Mouse (Mus musculus) stomach, embryonic 16.5 days (tissue): ENCODE results near the gene 2310009B15Rik. TPM values are rescaled to one million over a fixed set of nuclear protein-coding genes. Genes with fewer than 3 reads are reported as not detected.
"Not testable (repeated sequence)": the region's sequence is repeated elsewhere in the genome, so short reads cannot be mapped to it uniquely, and the experiment has no call there.

Source experiments
- ATAC-seq: fragments of 200-750 bp; cut with Nextera tagmentation; 2 replicates; pipeline ENCODE4 v1.8.0; 2017; ENCODE audit warnings: moderate number of reproducible peaks, moderate TSS enrichment; ENCODE audit not compliant: insufficient read depth, low FRiP score
- H3K27ac ChIP-seq: fragments of 300-500 bp; sonication (generic); 2 replicates; pipeline ENCODE4 v1.5.1; 2014; ENCODE audit warnings: low read length
- H3K27me3 ChIP-seq: fragments of 300-500 bp; sonication (generic); 2 replicates; pipeline ENCODE4 v1.6.1; 2014; ENCODE audit warnings: low read length, control low read depth, mixed read lengths; ENCODE audit not compliant: control insufficient read depth, insufficient read depth
- H3K36me3 ChIP-seq: fragments of 300-500 bp; sonication (generic); 2 replicates; pipeline ENCODE4 v1.6.1; 2014; ENCODE audit warnings: low read length; ENCODE audit not compliant: control insufficient read depth, insufficient read depth
- H3K4me1 ChIP-seq: fragments of 300-500 bp; sonication (generic); 2 replicates; pipeline ENCODE4 v1.6.1; 2014; ENCODE audit warnings: low read length, control low read depth, mixed read lengths; ENCODE audit not compliant: control insufficient read depth, insufficient read depth
- H3K4me2 ChIP-seq: fragments of 300-500 bp; sonication (generic); 2 replicates; pipeline ENCODE4 v1.6.1; 2014; ENCODE audit warnings: low read depth, low read length, mixed read lengths
- H3K4me3 ChIP-seq: fragments of 300-500 bp; sonication (generic); replicated peaks from 2 replicates; pipeline ENCODE4 v1.5.1; 2014; ENCODE audit warnings: mild to moderate bottlenecking, low read length
- H3K9ac ChIP-seq: fragments of 300-500 bp; sonication (generic); 2 replicates; pipeline ENCODE4 v1.6.1; 2014; ENCODE audit warnings: low read length
- H3K9me3 ChIP-seq: fragments of 300-500 bp; sonication (generic); replicated peaks from 2 replicates; pipeline ENCODE4 v1.6.1; 2016; ENCODE audit warnings: low read length, control low read depth; ENCODE audit not compliant: control insufficient read depth
- WGBS: fragments of 180-500 bp; shearing (Covaris S2); extraction: QIAGEN DNeasy Blood & Tissue Kit; methylation state at CpG from one replicate; pipeline ENCODE4 v1.1.7; 2014; 5-methylcytosine and 5-hydroxymethylcytosine counted together
- polyA plus RNA-seq: library from polyadenylated mRNA; unstranded; fragments of >200 nt; fragmentation: Nextera tagmentation; extraction: Ambion mirVana; gene quantifications from 2 replicates; pipeline ENCODE4 v1.2.1, GENCODE M21; 2015

The 2310009B15Rik gene
- polyA plus RNA-seq = 29.9 and 39.6 TPM in 2 replicates

DNA sequence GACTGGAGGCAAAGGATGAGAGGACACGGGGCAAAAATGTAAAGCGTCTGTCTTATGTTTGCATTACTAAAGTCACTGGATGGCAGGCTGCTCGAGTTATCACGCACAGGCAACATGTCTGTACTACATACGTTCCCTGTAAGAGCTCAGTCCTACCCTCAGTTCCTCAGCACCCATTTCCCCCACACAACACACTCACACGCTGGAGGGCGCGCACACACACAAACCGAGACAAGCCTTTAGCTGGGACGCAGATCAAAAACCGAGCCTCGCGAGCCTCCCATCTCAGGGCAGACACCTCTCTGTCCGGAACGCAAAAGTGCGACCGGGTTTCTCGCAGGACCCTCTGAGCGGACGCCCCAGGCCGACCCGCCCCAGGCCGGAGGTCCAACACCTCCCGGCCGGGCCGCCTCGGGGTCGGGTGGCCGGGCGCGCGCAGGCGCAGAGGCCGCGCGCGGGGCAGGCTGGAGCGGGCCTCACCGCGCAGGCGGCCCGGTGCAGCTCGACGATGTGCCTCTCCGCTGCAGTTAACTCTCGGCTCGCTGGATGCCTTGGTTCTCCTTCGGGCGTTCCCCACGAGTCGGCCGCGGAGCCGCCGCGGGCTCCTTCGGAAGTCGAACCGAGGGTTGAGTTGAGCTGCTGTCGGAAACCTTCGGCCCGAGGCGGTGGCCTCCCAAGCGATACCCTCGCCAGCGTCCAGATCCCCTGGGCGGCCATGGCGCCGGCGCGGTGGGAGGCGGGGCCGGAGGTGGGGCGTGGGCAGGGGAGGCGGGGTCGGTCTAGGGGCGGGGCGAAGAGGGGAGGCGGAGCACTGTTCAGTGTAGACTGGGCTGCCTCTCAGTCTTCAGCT lies at the start of gene 2310009B15Rik:
Gene 2310009B15Rik, minus strand, starts transcription at position 752 of the 850 bp plus-strand sequence.
- under 1% methylated on average over 42 of the region's 79 CpGs for WGBS
- Histone ChIP-seq H3K4me3 (peak within 1 kb of the TSS; percentile 49), H3K9ac (peak within 1 kb of the TSS; percentile 68), H3K4me2 (peak within 1 kb of the TSS; percentile 19; the same call in 1 of the 2 replicates), H3K27ac (peak within 1 kb of the TSS; percentile 85)
- H3K9me3 ChIP-seq, H3K27me3 ChIP-seq, H3K4me1 ChIP-seq, H3K36me3 ChIP-seq: not testable (repeated sequence)
- peak; percentile 99 for ATAC-seq

- Histone ChIP-seq H3K36me3 (no peaks in the 10 kb centered on the region), H3K27me3 (no peaks in the 10 kb centered on the region), H3K27ac (no peak overlapping the region), H3K4me3 (no peak overlapping the region), H3K9ac (no peak overlapping the region), H3K4me1 (0 out of 2 replicates have a peak, but pooled peaks cover 3% of the 10 kb centered on the region), H3K9me3 (no peaks in the 10 kb centered on the region), H3K4me2 (no peak overlapping the region)
- WGBS = 72% methylated on average over 3 of the region's 3 CpGs
- ATAC-seq = no peak
Observed at GRCm38 (mm10) chr1:138906256-138906655, 49.6 kb upstream of the 2310009B15Rik start.

DNA sequence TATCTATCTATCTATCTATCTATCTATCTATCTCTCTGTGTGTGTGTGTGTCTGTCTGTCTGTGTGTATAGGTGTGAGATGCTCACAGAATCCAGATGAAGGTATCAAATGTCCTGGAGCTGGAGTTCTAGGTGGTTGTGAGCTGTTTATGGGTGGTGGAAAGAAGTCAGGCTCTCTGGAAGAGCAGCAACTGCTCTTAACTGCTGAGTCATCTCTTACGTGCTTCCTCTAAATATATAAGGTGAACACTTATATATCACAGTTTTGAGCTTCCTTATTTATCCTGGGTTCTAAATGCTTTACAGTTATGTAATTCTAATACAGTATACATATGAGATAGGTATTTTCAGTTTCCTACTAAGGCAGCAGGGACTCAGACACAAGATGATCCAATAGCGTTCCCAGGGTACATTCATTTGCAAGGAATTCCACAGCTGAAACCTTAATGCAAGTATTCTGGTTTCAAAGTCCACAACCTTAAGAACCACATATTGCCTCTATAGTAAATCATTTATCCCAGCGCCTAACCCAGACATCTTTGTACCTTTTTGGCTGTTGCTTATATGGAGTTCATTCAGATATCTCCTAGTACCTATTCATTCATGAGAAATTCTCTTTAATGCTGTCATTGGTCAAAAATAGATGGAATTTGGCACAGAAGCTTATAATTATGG lies 48.6 kb upstream of the 2310009B15Rik start:
- Histone ChIP-seq H3K9ac (no peak overlapping the region), H3K4me2 (no peak overlapping the region), H3K4me3 (no peak overlapping the region), H3K4me1 (0 out of 2 replicates have a peak, but pooled peaks cover 3% of the 10 kb centered on the region), H3K9me3 (no peaks in the 10 kb centered on the region), H3K27me3 (no peaks in the 10 kb centered on the region), H3K36me3 (no peaks in the 10 kb centered on the region), H3K27ac (no peak overlapping the region)
- no peak for ATAC-seq
- 83% methylated on average over 3 of the region's 3 CpGs for WGBS

GRCm38 (mm10) chr1:138903894-138904293 lies 47.2 kb upstream of the 2310009B15Rik start:
- Histone ChIP-seq H3K4me2 (no peak overlapping the region), H3K4me3 (no peak overlapping the region), H3K36me3 (no peaks in the 10 kb centered on the region), H3K4me1 (no peaks in the 10 kb centered on the region), H3K27ac (no peak overlapping the region), H3K27me3 (no peaks in the 10 kb centered on the region), H3K9ac (no peak overlapping the region), H3K9me3 (no peaks in the 10 kb centered on the region)
- WGBS = 88% methylated on average over 5 of the region's 5 CpGs
- no peak for ATAC-seq

- WGBS = 90% methylated on average over 16 of the region's 16 CpGs
- H3K4me2 ChIP-seq = no peak overlapping the region
- H3K9me3 ChIP-seq = no peaks in the 10 kb centered on the region
- H3K27ac ChIP-seq = no peak overlapping the region
- H3K4me1 ChIP-seq = no peaks in the 10 kb centered on the region
- H3K27me3 ChIP-seq = no peaks in the 10 kb centered on the region
- no peaks in the 10 kb centered on the region for H3K36me3 ChIP-seq
- H3K4me3 ChIP-seq = no peak overlapping the region
- no peak overlapping the region for H3K9ac ChIP-seq
- no peak for ATAC-seq
Observed at GRCm38 (mm10) chr1:138901431-138902117, 44.9 kb upstream of the 2310009B15Rik start.

DNA sequence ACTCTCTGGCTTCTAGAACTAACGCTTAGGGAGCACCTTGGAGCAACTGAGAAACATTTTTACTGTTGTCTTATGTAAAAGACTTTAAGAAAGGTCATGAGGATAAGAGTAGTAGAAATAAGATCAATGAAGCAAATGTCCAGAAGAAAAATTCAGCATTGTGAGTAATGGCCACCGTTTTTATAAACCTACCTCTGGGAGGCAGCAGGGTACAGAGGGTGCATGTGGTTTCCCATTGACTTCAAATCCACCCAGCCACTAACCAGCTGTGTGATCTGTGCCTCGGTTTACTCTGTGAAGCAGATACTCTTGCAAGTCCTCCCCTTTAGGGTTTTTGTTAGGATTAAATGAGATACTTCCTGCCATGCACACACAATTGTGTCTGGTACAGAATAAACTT lies 39.4 kb upstream of the 2310009B15Rik start:
- Histone ChIP-seq H3K36me3 (no peaks in the 10 kb centered on the region), H3K27me3 (no peaks in the 10 kb centered on the region), H3K4me2 (no peak overlapping the region), H3K27ac (no peak overlapping the region), H3K9me3 (no peaks in the 10 kb centered on the region), H3K4me3 (no peak overlapping the region), H3K9ac (no peak overlapping the region), H3K4me1 (no peaks in the 10 kb centered on the region)
- no peak for ATAC-seq
- WGBS = 76% methylated on average over 3 of the region's 3 CpGs

GRCm38 (mm10) chr1:138877470-138878254 lies 21.0 kb upstream of the 2310009B15Rik start:
- H3K27me3 ChIP-seq = no peaks in the 10 kb centered on the region
- no peak for ATAC-seq
- no peaks in the 10 kb centered on the region for H3K9me3 ChIP-seq
- H3K9ac ChIP-seq = no peak overlapping the region
- no peak overlapping the region for H3K4me2 ChIP-seq
- no peaks in the 10 kb centered on the region for H3K4me1 ChIP-seq
- WGBS = 95% methylated on average over 14 of the region's 14 CpGs
- no peaks in the 10 kb centered on the region for H3K36me3 ChIP-seq
- no peak overlapping the region for H3K4me3 ChIP-seq
- H3K27ac ChIP-seq = no peak overlapping the region

DNA sequence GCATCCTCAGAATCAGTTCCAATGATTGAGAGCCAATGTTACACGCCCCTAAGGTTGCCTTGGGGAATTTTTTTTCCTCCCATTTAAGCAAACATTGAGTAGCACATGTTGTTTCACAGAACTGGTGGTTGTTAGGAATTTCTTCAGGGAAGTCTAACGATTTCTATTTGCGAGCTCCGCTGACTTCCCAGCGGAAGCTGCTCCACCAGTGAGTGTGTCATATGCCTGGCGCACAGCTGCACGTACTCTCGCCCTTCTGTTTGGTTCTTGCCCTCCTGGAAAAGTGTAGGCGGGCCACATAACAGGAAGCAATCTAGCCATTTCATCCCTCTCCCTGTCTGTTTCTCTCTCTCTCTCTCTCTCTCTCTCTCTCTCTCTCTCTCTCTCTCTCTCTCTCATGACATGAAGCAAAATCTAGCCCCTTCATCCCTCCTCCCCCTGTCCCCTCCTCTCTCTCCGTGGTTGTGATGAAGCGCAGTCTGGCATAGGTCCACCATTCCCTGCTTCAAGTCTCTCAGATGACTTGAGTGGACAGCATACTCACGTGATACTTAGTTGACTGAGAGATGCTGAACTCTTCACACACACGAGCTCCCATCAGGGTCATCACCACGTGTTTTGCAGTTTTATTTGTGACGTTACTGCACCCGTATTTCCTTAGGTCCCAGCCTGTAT lies 19.9 kb upstream of the 2310009B15Rik start:
- H3K9ac ChIP-seq = no peak overlapping the region
- H3K36me3 ChIP-seq = no peaks in the 10 kb centered on the region
- H3K27ac ChIP-seq = no peak overlapping the region
- WGBS = 49% methylated on average over 16 of the region's 16 CpGs
- no peaks in the 10 kb centered on the region for H3K27me3 ChIP-seq
- H3K4me1 ChIP-seq = no peaks in the 10 kb centered on the region
- ATAC-seq = no peak
- H3K4me3 ChIP-seq = no peak overlapping the region
- H3K9me3 ChIP-seq = no peaks in the 10 kb centered on the region
- 0 out of 2 replicates have a peak overlapping the region, but pooled peaks have one; percentile 6 for H3K4me2 ChIP-seq
